Mouse (Mus musculus) monocyte, adult 2 months (primary cell): ENCODE measurements around the gene Dapp1.
"Not testable (repeated sequence)": the region's sequence is repeated elsewhere in the genome, so short reads cannot be mapped to it uniquely, and the experiment has no call there.

Source experiments
- DNase-seq, 2 experiments: peaks; one replicate each; pipeline ENCODE4 v3.0.0; 2022; ENCODE audit warnings: low spot score in 2 of 2, low read depth in 1 of 2

Gene Dapp1

DNA sequence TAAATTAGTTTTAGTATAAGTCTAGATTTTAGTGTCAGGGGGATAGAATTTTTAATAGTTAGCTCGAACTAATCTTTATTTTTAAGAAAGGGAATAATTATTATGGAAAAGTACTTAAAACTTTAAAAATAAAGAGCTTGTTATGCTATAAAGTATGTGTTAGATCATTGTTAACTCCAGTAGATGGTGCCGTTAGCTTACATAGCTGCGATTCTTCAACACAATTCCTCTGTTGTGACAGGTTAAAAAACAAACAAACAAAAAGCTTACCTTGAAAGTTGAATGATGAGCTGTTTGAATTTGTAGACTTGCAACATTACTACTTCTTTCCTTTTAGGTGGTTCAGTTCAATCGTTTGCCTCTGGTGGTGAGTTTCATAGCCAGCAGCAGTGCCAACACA, 54.3 kb downstream of the Dapp1 start:
- DNase-seq: no peak

- no peak for DNase-seq
Observed at GRCm38 (mm10) chr3:137920594-137920993, 60.8 kb downstream of the Dapp1 start.

DNA sequence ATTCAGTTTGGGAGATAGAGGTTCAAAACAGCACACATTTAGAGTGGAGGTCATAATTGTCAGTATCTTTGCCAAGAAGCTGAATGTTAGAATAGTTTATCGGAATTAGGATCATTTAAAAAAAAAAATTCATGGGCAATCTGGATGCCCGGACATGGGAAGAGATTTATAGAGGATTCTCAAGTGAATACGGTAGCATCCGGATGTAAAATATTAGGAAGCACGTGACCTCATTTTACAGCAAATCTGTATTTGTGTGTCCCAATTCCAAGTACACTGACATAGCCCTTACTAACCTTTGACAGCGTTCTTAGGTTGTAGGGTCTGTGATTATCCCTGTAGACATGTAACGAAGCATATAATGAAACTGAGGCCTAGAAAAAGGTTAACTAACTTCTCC, 61.9 kb downstream of the Dapp1 start:
- no peak for DNase-seq

DNA sequence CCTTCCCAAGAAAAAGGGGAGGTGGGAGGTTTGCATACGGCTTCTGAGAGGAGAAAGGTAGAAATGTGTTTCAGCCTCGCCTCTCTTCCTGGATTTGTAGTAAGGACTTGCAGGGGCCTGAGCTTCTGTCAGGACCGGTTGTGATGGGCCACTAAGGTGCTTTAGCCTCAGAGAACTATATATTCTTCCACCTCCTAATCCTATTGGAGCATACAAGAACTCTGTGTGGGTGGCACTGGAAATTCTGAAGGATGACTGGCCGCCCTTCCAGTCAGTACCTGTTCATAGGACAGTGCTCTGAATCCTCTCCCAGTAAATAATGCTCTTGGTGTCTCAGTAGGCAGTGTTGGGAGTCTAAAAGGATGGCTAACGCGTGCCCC, 62.4 kb downstream of the Dapp1 start:
- no peak for DNase-seq

DNA sequence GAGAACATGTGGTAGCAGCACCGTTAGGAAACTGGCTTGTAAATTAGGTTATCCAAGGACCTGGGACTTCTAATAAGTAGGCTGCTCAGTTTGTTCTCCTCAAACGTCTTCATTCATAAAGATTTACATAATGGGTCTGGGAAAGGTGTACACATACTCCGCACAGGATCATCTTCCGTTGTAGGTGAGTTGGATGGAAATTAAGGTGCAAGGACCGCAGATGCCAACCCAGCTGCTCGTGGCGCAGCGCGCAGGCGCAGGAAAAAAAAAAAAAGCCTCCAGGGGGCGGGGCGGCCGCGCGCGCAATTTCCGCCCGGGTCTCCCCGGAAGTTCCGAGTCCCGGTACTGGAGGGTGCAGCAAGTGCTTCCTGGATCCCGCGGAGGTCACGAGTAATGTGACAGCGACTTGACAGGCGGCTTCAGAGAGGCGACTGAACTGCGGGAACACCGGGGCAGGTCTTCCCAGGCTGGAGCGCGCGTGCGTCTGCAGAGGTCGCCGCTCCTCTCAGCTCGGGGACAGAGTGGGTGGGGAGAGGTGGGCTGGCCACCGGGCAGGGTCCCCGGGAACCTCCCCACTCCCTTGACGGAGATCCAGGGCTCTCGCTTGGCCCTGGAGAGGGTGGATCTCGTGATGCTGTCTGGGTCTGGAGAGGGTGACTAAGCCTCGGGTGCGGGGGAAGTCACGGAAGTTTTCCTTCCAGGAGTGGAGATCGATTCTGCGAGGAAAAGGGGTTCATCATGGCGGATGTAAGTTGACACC, 63.0 kb downstream of the Dapp1 start, which contains the start of gene Lamtor3:
Lamtor3 (plus strand) TSS at position 335 of the 760 bp plus-strand sequence.
- peak; percentile 63 to 79 for DNase-seq

- no peak for DNase-seq
Observed at GRCm38 (mm10) chr3:137917694-137918171, 63.6 kb downstream of the Dapp1 start.

GRCm38 (mm10) chr3:137914567-137914966, 66.8 kb downstream of the Dapp1 start:
- not testable (repeated sequence) for DNase-seq

DNA sequence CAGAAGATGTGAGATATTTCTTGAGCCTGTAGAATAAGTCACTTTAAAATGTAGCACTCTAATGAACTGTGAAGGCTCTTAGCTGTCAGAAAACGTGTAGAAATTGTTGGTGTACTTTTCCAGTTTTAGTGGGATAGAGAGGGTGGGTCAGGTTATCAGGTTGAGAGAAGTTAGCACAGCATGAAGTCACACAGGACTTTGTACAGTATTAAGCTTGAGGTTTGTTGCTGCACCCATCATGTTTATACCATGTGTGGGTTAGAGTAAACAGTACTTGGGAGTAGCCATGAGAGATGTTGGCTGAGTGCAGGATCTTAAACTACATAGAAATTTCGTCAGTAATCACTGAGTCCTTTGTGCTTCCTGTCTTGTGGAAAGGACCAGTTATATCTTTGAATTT, 68.3 kb downstream of the Dapp1 start:
- DNase-seq: no peak

GRCm38 (mm10) chr3:137900149-137900548, 81.2 kb downstream of the Dapp1 start:
- no peak for DNase-seq

DNA sequence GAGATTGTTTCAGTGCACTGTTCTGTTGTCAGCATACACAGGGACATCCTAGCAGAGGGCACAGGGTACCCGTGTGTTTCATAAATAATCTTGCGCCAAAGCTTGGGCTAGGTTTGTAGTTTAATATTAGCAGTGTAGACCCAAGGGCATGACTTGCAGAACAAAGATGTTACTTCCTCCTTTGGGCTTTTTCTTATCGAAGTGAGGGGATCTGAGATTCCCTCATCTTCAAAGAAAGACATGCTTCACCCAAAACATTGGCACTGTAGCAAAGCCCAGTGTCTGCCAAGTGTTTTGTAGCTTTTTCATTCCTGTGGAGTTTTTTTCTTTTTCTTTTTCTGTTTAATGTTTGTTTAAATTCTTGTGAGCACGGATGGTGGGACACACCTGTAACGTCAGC, 83.7 kb downstream of the Dapp1 start:
- DNase-seq: no peak

DNA sequence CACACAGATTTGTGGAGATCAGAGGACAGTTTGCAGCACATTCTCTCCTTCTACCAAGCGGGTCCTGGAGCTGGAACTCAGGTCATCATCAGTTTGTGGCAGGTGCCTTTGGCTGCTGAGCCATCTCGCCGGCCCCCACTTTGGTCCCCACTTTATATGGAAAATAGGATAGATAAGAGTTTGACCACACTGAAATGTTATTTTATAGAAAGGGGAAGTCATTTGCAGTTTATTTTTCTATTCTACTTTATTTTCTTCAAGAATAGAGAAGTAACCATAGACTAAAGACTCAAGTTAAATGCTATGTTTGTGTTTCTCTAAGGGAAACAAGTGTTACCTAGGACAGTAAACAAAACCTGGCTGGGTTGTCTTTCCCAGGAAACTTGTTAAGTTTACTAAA, 84.5 kb downstream of the Dapp1 start:
- DNase-seq: no peak

DNA sequence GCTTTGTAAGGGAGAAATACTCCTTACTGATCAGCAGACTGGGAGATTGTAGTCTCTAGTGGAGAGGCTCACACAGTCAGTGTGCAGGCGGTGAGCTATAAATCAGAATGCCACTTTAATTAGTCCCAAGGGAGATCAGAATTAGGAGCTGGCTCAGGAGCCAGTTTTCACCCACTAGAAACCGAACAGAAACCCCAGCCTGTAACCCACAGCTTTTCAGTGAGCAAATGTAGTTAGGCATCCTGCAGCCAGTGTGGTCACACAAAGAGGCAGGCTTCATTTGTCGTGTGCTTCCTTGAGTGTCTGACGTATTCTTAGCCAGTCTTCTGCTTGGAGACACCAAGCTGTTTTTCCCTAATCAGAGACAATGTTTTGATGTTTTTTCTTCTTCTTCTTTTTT, 85.0 kb downstream of the Dapp1 start:
- DNase-seq: no peak

DNA sequence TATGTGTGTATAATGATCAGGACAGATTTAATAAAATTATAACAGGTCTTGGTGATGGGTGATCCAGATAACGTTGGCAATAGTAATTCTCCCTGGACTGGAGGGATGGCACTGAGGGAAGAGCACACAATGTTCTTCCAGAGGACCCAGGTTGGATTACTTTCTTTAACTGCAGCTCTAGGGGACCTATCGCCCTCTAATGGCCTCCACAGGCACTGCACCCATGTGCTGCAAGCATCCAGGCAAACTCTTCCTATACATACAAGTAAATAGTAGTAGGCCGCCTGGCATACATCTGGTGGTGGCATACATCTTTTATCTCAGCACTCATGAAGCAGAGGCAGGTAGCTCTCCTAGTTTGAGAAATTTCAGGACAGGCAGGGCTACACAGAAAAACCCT, 86.1 kb downstream of the Dapp1 start:
- no peak for DNase-seq

DNA sequence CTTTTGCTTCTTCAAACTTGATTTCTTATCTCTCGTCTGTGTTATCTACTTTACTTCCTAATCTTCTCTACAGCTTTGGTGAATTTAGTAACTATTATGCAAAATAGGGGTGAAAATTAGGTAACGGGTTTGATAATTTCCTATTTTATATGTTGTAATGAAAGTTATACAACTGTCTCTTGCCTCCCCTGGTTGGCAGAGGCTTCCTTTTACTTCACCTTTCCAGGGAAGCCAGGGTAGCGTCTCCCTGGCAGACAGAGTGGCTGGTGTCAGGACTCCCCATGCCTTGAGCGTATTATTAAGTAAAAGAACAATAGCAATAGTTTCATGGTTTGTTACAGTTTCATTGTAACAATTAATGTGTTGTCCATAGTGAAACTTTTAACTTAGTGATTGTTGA, 87.6 kb downstream of the Dapp1 start:
- DNase-seq: no peak

- no peak for DNase-seq
Observed at GRCm38 (mm10) chr3:137892118-137892517, 89.2 kb downstream of the Dapp1 start.

- DNase-seq: no peak
Observed at GRCm38 (mm10) chr3:137891089-137891488, 90.3 kb downstream of the Dapp1 start.

GRCm38 (mm10) chr3:137887961-137888360, 93.4 kb downstream of the Dapp1 start:
- DNase-seq: no peak

- no peak for DNase-seq
Observed at GRCm38 (mm10) chr3:137881093-137881492, 100.3 kb downstream of the Dapp1 start.
